Mouse (Mus musculus) liver, embryonic 16.5 days (tissue): ENCODE data around the gene Cadps2. TPM values are rescaled to one million over a fixed set of nuclear protein-coding genes. Genes with fewer than 3 reads are reported as not detected.

Experiments used
- ATAC-seq: fragments of 200-750 bp; cut with Nextera tagmentation; 2 replicates; pipeline ENCODE4 v1.8.0; 2017; ENCODE audit warnings: low read depth, mild to moderate bottlenecking, moderate number of reproducible peaks, moderate library complexity
- H3K27ac ChIP-seq: fragments of 300-500 bp; sonication (generic); 2 replicates; pipeline ENCODE4 v1.5.1; 2014; ENCODE audit warnings: mild to moderate bottlenecking, low read length
- H3K27me3 ChIP-seq: fragments of 300-500 bp; sonication (generic); 2 replicates; pipeline ENCODE4 v1.6.1; 2014; ENCODE audit warnings: low read depth, low read length, mixed read lengths; ENCODE audit not compliant: control insufficient read depth, insufficient read depth
- H3K36me3 ChIP-seq: fragments of 300-500 bp; sonication (generic); 2 replicates; pipeline ENCODE4 v1.6.1; 2014; ENCODE audit warnings: mild to moderate bottlenecking; ENCODE audit not compliant: control insufficient read depth, insufficient read depth
- H3K4me1 ChIP-seq: fragments of 300-500 bp; sonication (generic); 2 replicates; pipeline ENCODE4 v1.6.1; 2014; ENCODE audit warnings: low read depth, low read length, mixed read lengths; ENCODE audit not compliant: control insufficient read depth
- H3K4me2 ChIP-seq: fragments of 300-500 bp; sonication (generic); 2 replicates; pipeline ENCODE4 v1.6.1; 2014; ENCODE audit warnings: low read depth, low read length, mixed read lengths
- H3K4me3 ChIP-seq: fragments of 300-500 bp; sonication (generic); 2 replicates; pipeline ENCODE4 v1.5.1; 2014; ENCODE audit warnings: low read depth, mild to moderate bottlenecking, low read length
- H3K9ac ChIP-seq: fragments of 300-500 bp; sonication (generic); 2 replicates; pipeline ENCODE4 v1.6.1; 2014; ENCODE audit warnings: low read depth, low read length
- H3K9me3 ChIP-seq: fragments of 300-500 bp; sonication (generic); replicated peaks from 2 replicates; pipeline ENCODE4 v1.6.1; 2016; ENCODE audit warnings: low read length; ENCODE audit not compliant: control insufficient read depth
- WGBS: fragments of 180-500 bp; shearing (Covaris S2); extraction: QIAGEN DNeasy Blood & Tissue Kit; methylation state at CpG from one replicate; pipeline ENCODE4 v1.1.7; 2014; ENCODE audit not compliant: insufficient replicate concordance; 5-methylcytosine and 5-hydroxymethylcytosine counted together
- polyA plus RNA-seq: library from polyadenylated mRNA; unstranded; fragments of >200 nt; fragmentation: Nextera tagmentation; extraction: Ambion mirVana; gene quantifications from 2 replicates; pipeline ENCODE4 v1.2.1, GENCODE M21; 2015

Gene Cadps2
- polyA plus RNA-seq, 1 experiment from 2014 or later = 0.06 TPM

GRCm38 (mm10) chr6:23728620-23729019 lies 110.6 kb downstream of the Cadps2 start:
- Histone ChIP-seq H3K9ac (no peak overlapping the region), H3K9me3 (no peaks in the 10 kb centered on the region), H3K27ac (no peak overlapping the region), H3K36me3 (no peaks in the 10 kb centered on the region), H3K4me3 (no peak overlapping the region), H3K27me3 (no peaks in the 10 kb centered on the region), H3K4me1 (no peaks in the 10 kb centered on the region), H3K4me2 (no peak overlapping the region)
- 38% methylated on average over 3 of the region's 3 CpGs for WGBS
- ATAC-seq = no peak

DNA sequence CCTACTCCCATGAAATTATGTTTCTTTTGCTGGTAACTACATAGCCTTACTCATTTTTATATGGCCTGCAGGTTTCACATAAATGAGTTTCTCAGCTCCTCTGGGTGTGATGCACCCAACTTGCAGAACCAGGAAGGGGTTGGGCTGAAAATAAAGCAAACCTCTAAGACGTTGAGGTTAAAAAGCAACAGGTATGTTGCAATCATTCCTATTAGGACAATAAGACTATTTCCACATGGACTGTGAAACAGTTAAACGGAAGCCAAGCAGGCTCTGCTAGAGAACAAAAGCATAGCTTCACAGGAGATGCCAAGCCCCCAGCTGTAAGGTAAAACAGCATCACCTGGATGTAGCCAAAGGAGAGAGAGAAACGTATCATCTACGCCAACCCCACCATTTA lies 115.5 kb downstream of the Cadps2 start:
- no peak for ATAC-seq
- Histone ChIP-seq H3K4me1 (no peaks in the 10 kb centered on the region), H3K27me3 (no peaks in the 10 kb centered on the region), H3K4me2 (no peak overlapping the region), H3K36me3 (no peaks in the 10 kb centered on the region), H3K9me3 (no peaks in the 10 kb centered on the region), H3K4me3 (no peak overlapping the region), H3K27ac (no peak overlapping the region), H3K9ac (no peak overlapping the region)
- 56% methylated on average over 4 of the region's 4 CpGs for WGBS

DNA sequence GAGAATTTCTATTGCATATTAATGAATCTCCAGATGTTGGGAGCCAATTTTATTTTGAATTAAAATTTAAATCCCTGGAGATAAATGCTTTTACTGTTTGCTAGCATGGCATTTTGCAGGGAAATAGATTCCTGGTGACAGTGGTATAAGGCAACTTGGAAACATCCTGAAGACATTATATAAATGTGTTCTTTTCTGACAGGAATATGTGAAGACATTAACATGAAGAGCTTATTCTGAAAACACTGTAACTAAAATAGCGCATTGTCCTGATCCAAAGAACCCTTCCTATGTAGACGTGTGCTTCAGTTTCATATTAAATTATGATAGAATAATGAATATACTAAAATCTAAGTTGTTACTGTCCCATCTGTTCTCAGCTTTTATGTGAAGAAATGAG lies 118.8 kb downstream of the Cadps2 start:
- Histone ChIP-seq H3K9me3 (no peaks in the 10 kb centered on the region), H3K4me2 (no peak overlapping the region), H3K4me3 (no peak overlapping the region), H3K4me1 (no peaks in the 10 kb centered on the region), H3K27me3 (no peaks in the 10 kb centered on the region), H3K9ac (no peak overlapping the region), H3K36me3 (no peaks in the 10 kb centered on the region), H3K27ac (no peak overlapping the region)
- no peak for ATAC-seq
- 85% methylated on average over 2 of the region's 2 CpGs for WGBS

DNA sequence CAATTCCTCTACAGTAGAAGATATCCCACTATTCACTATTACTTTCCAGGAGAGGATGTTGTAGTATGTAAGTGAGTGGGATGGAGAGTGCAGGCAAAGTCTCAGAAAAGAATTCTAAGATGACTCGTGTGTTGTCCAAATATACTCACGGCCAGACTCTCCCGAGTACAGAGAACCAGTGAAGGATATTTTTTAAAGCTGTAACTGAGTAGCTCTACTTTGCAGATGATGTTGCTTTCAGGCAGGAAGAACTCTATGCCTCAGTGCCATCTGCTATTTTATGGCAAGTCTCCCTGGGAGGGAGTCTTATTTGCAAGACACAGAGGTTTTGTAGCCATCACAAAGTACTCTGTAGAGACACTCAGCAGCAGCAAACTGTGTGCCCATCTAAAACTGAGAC lies 131.7 kb downstream of the Cadps2 start:
- Histone ChIP-seq H3K9ac (no peak overlapping the region), H3K27me3 (no peaks in the 10 kb centered on the region), H3K4me1 (no peaks in the 10 kb centered on the region), H3K36me3 (no peaks in the 10 kb centered on the region), H3K9me3 (no peaks in the 10 kb centered on the region), H3K4me2 (no peak overlapping the region), H3K4me3 (no peak overlapping the region), H3K27ac (no peak overlapping the region)
- ATAC-seq = no peak
- 62% methylated on average over 3 of the region's 3 CpGs for WGBS

DNA sequence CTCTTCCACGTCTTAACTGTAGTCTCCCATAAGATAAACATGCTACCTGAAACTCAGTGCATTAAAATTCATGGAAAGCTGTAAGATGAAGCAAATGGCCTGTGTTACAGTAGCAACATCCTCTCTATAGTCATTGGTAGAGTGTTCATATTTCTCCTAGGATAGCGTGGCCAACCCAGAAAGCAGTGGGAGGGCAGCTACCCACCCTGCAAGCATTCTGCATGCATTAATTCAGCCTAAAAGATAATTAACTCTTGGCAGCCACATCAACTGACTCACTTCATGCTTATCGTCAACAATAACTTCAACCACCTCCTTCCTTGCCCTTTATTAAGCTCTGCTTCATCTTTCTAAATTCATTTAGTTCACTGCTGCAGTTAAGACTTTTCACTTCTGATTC lies 138.3 kb downstream of the Cadps2 start:
- Histone ChIP-seq H3K9me3 (no peaks in the 10 kb centered on the region), H3K4me3 (no peak overlapping the region), H3K9ac (no peak overlapping the region), H3K4me1 (no peaks in the 10 kb centered on the region), H3K27me3 (no peaks in the 10 kb centered on the region), H3K4me2 (no peak overlapping the region), H3K27ac (no peak overlapping the region), H3K36me3 (no peaks in the 10 kb centered on the region)
- no peak for ATAC-seq
- 54% methylated on average over 3 of the region's 3 CpGs for WGBS

DNA sequence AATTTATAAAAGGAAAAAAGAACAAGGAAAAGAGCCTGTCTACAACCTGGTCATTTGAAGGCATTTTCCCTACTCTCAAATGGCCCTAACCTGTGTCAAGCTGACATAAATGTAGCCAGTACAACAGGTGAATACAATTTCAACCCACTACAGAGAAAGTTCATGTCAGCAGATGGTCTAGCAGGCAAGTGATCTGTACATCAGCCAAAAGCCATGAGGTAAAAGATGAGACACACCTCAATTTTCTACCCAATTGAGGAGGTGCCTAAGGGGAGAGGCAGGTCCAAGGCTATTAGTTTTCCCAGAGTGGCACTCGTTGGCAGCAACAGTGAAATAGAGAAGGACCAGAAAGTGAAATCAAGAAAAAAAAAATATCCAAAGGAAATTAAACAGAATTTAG lies 161.0 kb downstream of the Cadps2 start:
- ATAC-seq = no peak
- H3K9me3 ChIP-seq = no peaks in the 10 kb centered on the region
- no peak overlapping the region for H3K4me3 ChIP-seq
- H3K36me3 ChIP-seq = no peaks in the 10 kb centered on the region
- H3K27ac ChIP-seq = no peak overlapping the region
- no peaks in the 10 kb centered on the region for H3K27me3 ChIP-seq
- no peaks in the 10 kb centered on the region for H3K4me1 ChIP-seq
- H3K9ac ChIP-seq = no peak overlapping the region
- WGBS = 48% methylated on average over 1 of the region's 1 CpGs
- no peak overlapping the region for H3K4me2 ChIP-seq

- Histone ChIP-seq H3K36me3 (no peaks in the 10 kb centered on the region), H3K9ac (no peak within 1 kb of the TSS), H3K9me3 (no peaks in the 10 kb centered on the region), H3K27me3 (no peaks in the 10 kb centered on the region), H3K4me1 (no peaks in the 10 kb centered on the region), H3K4me3 (no peak within 1 kb of the TSS), H3K27ac (no peak within 1 kb of the TSS), H3K4me2 (no peak within 1 kb of the TSS)
- 75% methylated on average over 2 of the region's 2 CpGs for WGBS
- no peak for ATAC-seq
Measured at GRCm38 (mm10) chr6:23655036-23655435, 184.2 kb downstream of the Cadps2 start, which contains the start of gene Rnf148. TSS of gene Rnf148 (minus strand) at chr6:23655136.

DNA sequence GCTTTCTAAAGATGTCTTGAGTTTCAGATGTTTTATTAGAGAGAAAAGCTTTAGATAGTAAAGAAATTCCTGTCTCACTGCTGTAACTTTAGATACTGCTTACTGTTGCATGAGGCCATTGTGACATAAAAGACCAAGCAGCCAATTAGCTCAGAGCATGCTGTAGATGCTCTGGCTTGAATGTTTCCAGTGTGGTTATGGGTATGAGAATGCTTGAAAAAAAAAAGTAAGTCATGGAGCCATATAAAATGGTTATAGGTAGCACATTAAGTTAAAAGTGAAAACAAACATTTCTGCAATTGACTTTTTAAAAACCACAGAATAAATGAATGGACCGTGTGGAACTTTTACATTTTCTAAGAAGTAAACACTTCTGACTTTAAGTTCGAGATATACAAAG lies 189.0 kb downstream of the Cadps2 start, which contains the start of gene Rnf133:
Gene Rnf133 (minus strand): TSS at position 101 of the 400 bp plus-strand sequence.
- Histone ChIP-seq H3K36me3 (no peaks in the 10 kb centered on the region), H3K9ac (no peak within 1 kb of the TSS), H3K27ac (no peak within 1 kb of the TSS), H3K27me3 (no peaks in the 10 kb centered on the region), H3K9me3 (no peaks in the 10 kb centered on the region), H3K4me1 (no peaks in the 10 kb centered on the region), H3K4me3 (no peak within 1 kb of the TSS), H3K4me2 (no peak within 1 kb of the TSS)
- WGBS = 53% methylated on average over 2 of the region's 2 CpGs
- no peak for ATAC-seq

- H3K4me3 ChIP-seq = no peak overlapping the region
- no peaks in the 10 kb centered on the region for H3K9me3 ChIP-seq
- 24% methylated on average over 8 of the region's 8 CpGs for WGBS
- ATAC-seq = no peak
- H3K27me3 ChIP-seq = no peaks in the 10 kb centered on the region
- H3K4me1 ChIP-seq = no peaks in the 10 kb centered on the region
- no peak overlapping the region for H3K27ac ChIP-seq
- H3K36me3 ChIP-seq = no peaks in the 10 kb centered on the region
- no peak overlapping the region for H3K4me2 ChIP-seq
- H3K9ac ChIP-seq = no peak overlapping the region
Measured at GRCm38 (mm10) chr6:23648732-23649131, 190.5 kb downstream of the Cadps2 start.
